Mouse (Mus musculus) hindbrain, embryonic 14.5 days (tissue): Measurements from ENCODE around the gene Dgkq. TPM values are rescaled to one million over a fixed set of nuclear protein-coding genes. Genes with fewer than 3 reads are reported as not detected.
"Not testable (repeated sequence)": the region's sequence is repeated elsewhere in the genome, so short reads cannot be mapped to it uniquely, and the experiment has no call there.

Experiments
- ATAC-seq: fragments of 200-750 bp; cut with Nextera tagmentation; 2 replicates; pipeline ENCODE4 v1.8.0; 2017; ENCODE audit warnings: moderate number of reproducible peaks, mild to moderate bottlenecking, moderate TSS enrichment, moderate library complexity; ENCODE audit not compliant: low FRiP score
- DNase-seq: peaks from one replicate; pipeline ENCODE4 v3.0.0-alpha.2; 2015; ENCODE audit warnings: low spot score
- H3K27ac ChIP-seq: fragments of 300-500 bp; sonication (generic); 2 replicates; pipeline ENCODE4 v1.5.1; 2014; ENCODE audit warnings: mild to moderate bottlenecking, moderate library complexity
- H3K27me3 ChIP-seq: fragments of 300-500 bp; sonication (generic); 2 replicates; pipeline ENCODE4 v1.6.1; 2014; ENCODE audit warnings: mild to moderate bottlenecking, low read length, mixed read lengths; ENCODE audit not compliant: control insufficient read depth, insufficient read depth
- H3K36me3 ChIP-seq: fragments of 300-500 bp; sonication (generic); replicated peaks from 2 replicates; pipeline ENCODE4 v1.6.1; 2014; ENCODE audit not compliant: control insufficient read depth, insufficient read depth
- H3K4me1 ChIP-seq: fragments of 300-500 bp; sonication (generic); replicated peaks from 2 replicates; pipeline ENCODE4 v1.6.1; 2014; ENCODE audit warnings: antibody characterized with exemption, low read length, mixed read lengths; ENCODE audit not compliant: control insufficient read depth, insufficient read depth
- H3K4me2 ChIP-seq: fragments of 300-500 bp; sonication (generic); replicated peaks from 2 replicates; pipeline ENCODE4 v1.6.1; 2014; ENCODE audit warnings: mild to moderate bottlenecking, moderate library complexity
- H3K4me3 ChIP-seq: fragments of 300-500 bp; sonication (generic); replicated peaks from 2 replicates; pipeline ENCODE4 v1.5.1; 2014; ENCODE audit warnings: mild to moderate bottlenecking, low read length
- H3K9ac ChIP-seq: fragments of 300-500 bp; sonication (generic); 2 replicates; pipeline ENCODE4 v1.6.1; 2014
- H3K9me3 ChIP-seq: fragments of 300-500 bp; sonication (generic); 2 replicates; pipeline ENCODE4 v1.6.1; 2016; ENCODE audit warnings: low read length; ENCODE audit not compliant: control insufficient read depth
- WGBS: fragments of 180-500 bp; shearing (Covaris S2); extraction: QIAGEN DNeasy Blood & Tissue Kit; methylation state at CpG from one replicate; pipeline ENCODE4 v1.1.7; 2014; 5-methylcytosine and 5-hydroxymethylcytosine counted together
- polyA plus RNA-seq: library from polyadenylated mRNA; unstranded; fragments of >200 nt; fragmentation: Nextera tagmentation; extraction: Ambion mirVana; gene quantifications from 2 replicates; pipeline ENCODE4 v1.2.1, GENCODE M21; 2014

The Dgkq gene
- polyA plus RNA-seq, 1 experiment from 2014 or later = 25.3 TPM

DNA sequence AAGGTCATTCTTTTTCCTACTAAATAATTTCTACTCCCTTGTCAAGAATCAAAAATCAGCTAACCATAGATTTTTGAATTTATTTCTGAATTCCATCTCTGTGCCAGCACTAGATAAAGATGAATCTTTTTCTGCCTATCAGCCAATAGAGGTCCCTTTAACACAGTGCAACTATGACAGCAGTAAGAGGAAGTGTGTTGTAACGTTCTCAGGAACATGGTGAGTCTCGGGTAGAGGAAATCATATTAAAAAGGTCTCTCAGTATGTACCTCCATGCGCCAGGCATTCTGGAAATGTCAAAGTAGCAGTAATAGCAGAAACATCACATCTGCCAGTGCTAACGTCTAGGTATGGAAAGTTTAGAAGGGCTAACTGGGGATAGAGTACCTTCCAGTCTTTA is 33.3 kb downstream of the Dgkq start:
- Histone ChIP-seq H3K4me1 (no peaks in the 10 kb centered on the region), H3K4me2 (no peak overlapping the region), H3K27ac (no peak overlapping the region), H3K4me3 (no peak overlapping the region), H3K36me3 (peaks cover 12% of the 10 kb centered on the region; the same call in 1 of the 2 replicates), H3K9me3 (no peaks in the 10 kb centered on the region), H3K27me3 (no peaks in the 10 kb centered on the region), H3K9ac (no peak overlapping the region)
- ATAC-seq = no peak
- no peak for DNase-seq
- whole genome bisulfite sequencing = 82% methylated on average over 4 of the region's 4 CpGs

DNA sequence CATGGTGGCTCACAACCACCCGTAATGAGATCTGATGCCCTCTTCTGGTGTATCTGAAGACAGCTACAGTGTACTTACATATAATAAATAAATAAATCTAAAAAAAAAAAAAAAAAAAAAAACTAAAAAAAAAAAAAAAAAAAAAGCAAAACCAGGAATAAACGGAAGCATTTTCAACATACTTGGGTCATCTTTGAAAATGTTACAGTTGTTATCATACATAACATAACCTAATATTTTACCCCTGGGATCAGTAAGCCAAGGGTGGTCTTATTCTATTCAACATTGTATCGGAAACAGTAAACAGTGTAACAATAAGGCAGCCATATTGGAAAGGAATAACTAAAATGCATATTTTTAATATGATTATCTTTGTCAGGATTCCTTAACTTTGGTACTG is 35.4 kb downstream of the Dgkq start:
- H3K4me3 ChIP-seq, H3K4me1 ChIP-seq, H3K9ac ChIP-seq, ATAC-seq, H3K4me2 ChIP-seq, H3K9me3 ChIP-seq, DNase-seq, H3K27ac ChIP-seq, H3K27me3 ChIP-seq, H3K36me3 ChIP-seq: not testable (repeated sequence)
- 92% methylated on average over 2 of the region's 3 CpGs for WGBS

DNA sequence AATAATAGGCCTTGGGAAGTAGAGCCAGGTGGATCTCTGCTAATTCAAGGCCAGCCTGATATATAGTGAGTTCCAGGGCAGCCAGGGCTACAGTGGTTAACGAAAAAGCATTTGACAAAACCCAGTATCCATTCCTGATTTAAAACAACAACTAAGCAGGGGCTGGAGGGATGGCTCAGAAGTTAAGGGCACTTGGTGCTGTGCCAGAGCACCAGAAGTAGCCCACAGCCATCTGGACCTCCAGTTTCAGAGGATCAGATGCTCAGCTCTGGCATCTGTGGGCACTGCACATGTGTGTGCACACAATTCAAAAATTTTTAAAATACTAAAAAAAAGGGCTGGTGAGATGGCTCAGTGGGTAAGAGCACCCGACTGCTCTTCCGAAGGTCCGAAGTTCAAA is 35.8 kb downstream of the Dgkq start:
- H3K4me3 ChIP-seq = no peak overlapping the region
- no peak overlapping the region for H3K27ac ChIP-seq
- H3K36me3 ChIP-seq = 0 out of 2 replicates have a peak, but pooled peaks cover 5% of the 10 kb centered on the region
- no peaks in the 10 kb centered on the region for H3K9me3 ChIP-seq
- no peaks in the 10 kb centered on the region for H3K27me3 ChIP-seq
- no peak for DNase-seq
- 90% methylated on average over 4 of the region's 4 CpGs for WGBS
- no peak for ATAC-seq
- H3K4me1 ChIP-seq = peaks cover 9% of the 10 kb centered on the region
- H3K4me2 ChIP-seq = no peak overlapping the region
- H3K9ac ChIP-seq = no peak overlapping the region

DNA sequence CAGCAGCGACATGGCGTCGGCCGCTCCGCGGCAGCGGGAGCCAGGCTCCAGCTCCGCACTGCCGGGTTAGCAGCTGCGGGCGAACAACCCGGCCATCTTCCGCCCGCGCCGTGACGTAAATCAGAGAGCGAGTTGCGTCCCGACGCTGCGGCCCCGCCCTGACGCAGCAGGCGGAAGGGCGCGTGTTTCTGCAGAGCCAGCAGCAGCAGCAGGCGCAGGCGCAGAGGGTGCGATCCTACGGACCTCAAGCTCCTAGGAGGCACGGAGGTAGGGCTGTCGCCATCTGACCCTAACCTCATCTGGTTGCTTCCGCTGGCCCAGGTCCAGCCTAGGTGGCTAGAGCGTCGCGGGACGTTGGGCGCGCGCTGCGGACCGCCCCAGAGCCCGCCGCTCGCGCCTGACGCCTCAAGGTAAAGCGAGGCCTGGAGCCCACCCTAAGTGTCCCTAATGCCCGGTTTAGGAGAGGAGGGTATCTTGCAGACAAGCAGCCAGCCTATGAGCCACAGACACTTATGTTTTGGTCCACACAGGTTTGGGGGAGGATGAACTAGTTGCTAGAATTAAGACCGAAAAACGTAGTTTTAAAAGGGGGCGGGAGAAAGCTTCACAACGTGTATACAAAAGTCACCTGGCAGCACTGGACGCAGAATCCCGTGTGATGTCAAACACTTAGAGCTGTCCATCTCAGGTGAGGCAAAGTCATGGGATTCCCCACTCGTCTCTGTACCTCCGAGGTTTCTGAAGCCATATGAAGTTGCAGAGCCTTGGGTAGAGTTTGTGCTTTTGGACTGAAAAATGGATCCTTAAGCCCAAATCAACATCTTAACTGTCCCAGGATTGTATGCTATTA is 39.6 kb downstream of the Dgkq start, which contains the start of the genes Gak and Tmem175:
Gak (minus strand) TSS at position 122 of the 850 bp plus-strand sequence.
Tmem175 (plus strand) TSS at position 137 of the 850 bp plus-strand sequence.
- Histone ChIP-seq H3K27me3 (no peaks in the 10 kb centered on the region), H3K9ac (peak within 1 kb of the TSS; percentile 87), H3K4me2 (peak within 1 kb of the TSS; percentile 81), H3K36me3 (0 out of 2 replicates have a peak, but pooled peaks cover 7% of the 10 kb centered on the region), H3K4me3 (peak within 1 kb of the TSS; percentile 68), H3K9me3 (no peaks in the 10 kb centered on the region), H3K27ac (peak within 1 kb of the TSS; percentile 78), H3K4me1 (peaks cover 22% of the 10 kb centered on the region)
- ATAC-seq (peak; percentile 97), DNase-seq (peak; percentile 95)
- WGBS = under 1% methylated on average over 58 of the region's 58 CpGs

DNA sequence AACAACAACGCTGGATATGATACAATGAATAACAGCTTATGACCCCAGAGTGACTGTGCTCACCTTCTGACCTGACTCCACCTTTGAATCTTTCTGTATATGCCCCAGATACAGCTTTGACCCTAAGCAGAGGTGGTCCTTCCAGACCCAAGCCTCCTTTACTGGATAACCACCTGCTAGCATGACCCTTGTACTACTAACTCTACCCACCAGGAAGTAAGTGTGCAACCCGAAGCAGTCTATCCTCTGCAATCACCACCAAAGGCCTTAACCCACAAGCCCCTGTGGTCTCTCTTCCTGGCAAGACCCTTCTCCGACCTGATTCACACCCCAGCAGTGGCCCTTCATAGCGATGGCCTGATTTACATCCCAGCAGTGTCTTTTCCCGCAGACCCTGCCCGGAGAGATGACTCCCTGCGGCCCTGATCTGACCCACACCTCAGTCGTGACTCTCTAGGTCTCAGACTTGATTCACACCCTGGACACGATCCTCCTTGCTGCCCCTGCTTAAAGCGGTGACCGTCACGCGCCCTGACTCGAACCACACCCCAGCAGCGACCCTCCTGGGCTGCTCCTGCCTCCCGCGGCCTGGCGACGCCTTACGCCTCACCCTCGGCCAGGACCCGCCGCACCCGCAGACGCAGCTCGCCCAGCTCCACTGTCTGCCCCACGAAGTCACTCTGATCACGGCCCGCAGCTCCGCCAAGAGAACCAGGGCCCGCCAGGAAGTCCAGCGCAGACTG is 40.4 kb downstream of the Dgkq start:
- peak overlapping the region; percentile 87 for H3K9ac ChIP-seq
- H3K4me3 ChIP-seq = peak overlapping the region; percentile 68
- ATAC-seq = peak; percentile 85
- H3K4me1 ChIP-seq = peaks cover 22% of the 10 kb centered on the region
- DNase-seq = peak; percentile 26
- H3K4me2 ChIP-seq = peak overlapping the region; percentile 81
- no peaks in the 10 kb centered on the region for H3K9me3 ChIP-seq
- H3K27ac ChIP-seq = peak overlapping the region; percentile 78
- H3K27me3 ChIP-seq = no peaks in the 10 kb centered on the region
- 2% methylated on average over 32 of the region's 32 CpGs for WGBS
- peaks cover 15% of the 10 kb centered on the region for H3K36me3 ChIP-seq

GRCm38 (mm10) chr5:108626050-108626660 is 43.3 kb downstream of the Dgkq start:
- 87% methylated on average over 4 of the region's 4 CpGs for WGBS
- no peak for DNase-seq
- H3K36me3 ChIP-seq = peaks cover 44% of the 10 kb centered on the region
- no peaks in the 10 kb centered on the region for H3K9me3 ChIP-seq
- no peaks in the 10 kb centered on the region for H3K27me3 ChIP-seq
- ATAC-seq = no peak
- no peak overlapping the region for H3K27ac ChIP-seq
- H3K4me3 ChIP-seq = no peak overlapping the region
- no peak overlapping the region for H3K9ac ChIP-seq
- H3K4me1 ChIP-seq = peaks cover 22% of the 10 kb centered on the region
- no peak overlapping the region for H3K4me2 ChIP-seq

- ATAC-seq (no peak), DNase-seq (no peak)
- H3K9me3 ChIP-seq = no peaks in the 10 kb centered on the region
- 87% methylated on average over 2 of the region's 2 CpGs for WGBS
- H3K4me2 ChIP-seq = no peak overlapping the region
- no peak overlapping the region for H3K27ac ChIP-seq
- H3K4me3 ChIP-seq = no peak overlapping the region
- H3K27me3 ChIP-seq = no peaks in the 10 kb centered on the region
- no peak overlapping the region for H3K9ac ChIP-seq
- H3K4me1 ChIP-seq = no peaks in the 10 kb centered on the region
- peaks cover 74% of the 10 kb centered on the region for H3K36me3 ChIP-seq
These were observed 47.6 kb downstream of the Dgkq start for GRCm38 (mm10) chr5:108621870-108622269.

DNA sequence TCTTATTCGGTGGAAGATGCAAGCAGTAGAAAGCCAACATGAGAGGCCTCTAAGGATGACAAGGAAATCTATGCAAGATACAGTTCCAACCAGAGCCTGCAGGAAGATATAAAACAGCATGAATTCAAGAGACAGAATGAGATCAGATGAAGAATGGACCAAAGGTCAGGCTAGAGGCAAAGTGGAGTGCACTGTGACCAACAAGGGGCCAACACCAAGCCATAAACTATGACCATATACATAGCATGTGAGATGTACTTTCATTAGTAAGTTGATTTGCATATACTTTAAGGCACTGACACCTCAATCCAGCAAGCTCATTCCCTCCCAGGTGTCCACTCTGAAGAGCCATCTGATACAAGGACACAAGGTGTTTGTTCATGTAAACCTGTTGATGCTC is 59.0 kb downstream of the Dgkq start:
- ATAC-seq = no peak

GRCm38 (mm10) chr5:108602537-108602936 is 66.9 kb downstream of the Dgkq start:
- Histone ChIP-seq H3K4me3 (no peak overlapping the region), H3K4me1 (no peaks in the 10 kb centered on the region), H3K9ac (no peak overlapping the region), H3K27ac (no peak overlapping the region), H3K4me2 (no peak overlapping the region), H3K9me3 (no peaks in the 10 kb centered on the region), H3K27me3 (no peaks in the 10 kb centered on the region), H3K36me3 (peaks cover 96% of the 10 kb centered on the region)
- ATAC-seq (no peak), DNase-seq (no peak)
- WGBS = 97% methylated on average over 9 of the region's 9 CpGs

More for the DNA sequence above, 59.0 kb downstream of the Dgkq start:
- Histone ChIP-seq H3K9me3 (no peaks in the 10 kb centered on the region), H3K4me2 (no peak overlapping the region), H3K4me1 (no peaks in the 10 kb centered on the region), H3K27me3 (no peaks in the 10 kb centered on the region), H3K4me3 (no peak overlapping the region), H3K36me3 (peaks cover 99% of the 10 kb centered on the region), H3K9ac (no peak overlapping the region), H3K27ac (no peak overlapping the region)
- no peak for DNase-seq
- WGBS = 94% methylated on average over 1 of the region's 1 CpGs
